Mouse (Mus musculus): ENCODE measurements around the gene Uck2.

The Uck2 gene

GRCm38 (mm10) chr1:167205177-167205750 is 79.9 kb downstream of the Uck2 start:
- no peak for DNase-seq

GRCm38 (mm10) chr1:167204421-167204820 is 80.7 kb downstream of the Uck2 start:
- no peak for DNase-seq

- no peak for DNase-seq
Measured at GRCm38 (mm10) chr1:167194766-167195165, 90.4 kb downstream of the Uck2 start.

- peak; percentile 30 for DNase-seq
Measured at GRCm38 (mm10) chr1:167187791-167188190, 97.3 kb downstream of the Uck2 start.

GRCm38 (mm10) chr1:167181919-167182616 is 103.1 kb downstream of the Uck2 start:
- DNase-seq: no peak
